8 mouse cellular contexts compared by ENCODE assay signal in genomic region chr3:95173256-95173949, GRCm38 (mm10). TPM values are rescaled to one million over a fixed set of nuclear protein-coding genes. Genes with fewer than 3 reads are reported as not detected.
DNase-seq lines count a peak whose midpoint lies in the region; ATAC-seq lines count a peak whose summit lies in the region.

No protein-coding gene starts in this region.

- no peak overlapping the region for H3K27ac ChIP-seq in heart, embryonic 14.5 days (replicated peaks in 1 of 2; ENCODE audit: control insufficient read depth in 1 of 2, insufficient read depth in 1 of 2, low read depth in 2 of 2, low read length in 2 of 2)
- H3K27ac ChIP-seq in kidney, embryonic 16.5 days (ENCODE audit: low read length), result no peak overlapping the region

- DNase-seq in right cerebral cortex, postnatal 4 days, result peak; percentile 58
- no peak for DNase-seq in right cerebral cortex, adult 2 months (ENCODE audit: low spot score in 2 of 2)
- peak; percentile 30 to 63 for DNase-seq in cerebellum, postnatal 14 days
- peak; percentile 81 for DNase-seq in testis, postnatal 10 days (ENCODE audit: low spot score)
- no peak for DNase-seq in frontal cortex, postnatal 14 days (ENCODE audit: low spot score in 2 of 2)

- 0 out of 2 replicates have a peak, but pooled peaks have one; percentile 10 for ATAC-seq in heart, embryonic 14.5 days (ENCODE audit: insufficient number of reproducible peaks, insufficient read depth, low FRiP score, low read depth)
- peak; percentile 59 for ATAC-seq in kidney, embryonic 16.5 days (ENCODE audit: low FRiP score, low TSS enrichment)

- H3K4me1 ChIP-seq in heart, embryonic 14.5 days (ENCODE audit: control insufficient read depth in 2 of 2, insufficient read depth in 2 of 2, low read length in 2 of 2), result peaks cover 0 to 16% of the 10 kb centered on the region in 2 experiments; a peak in 3 of 4 replicates
- peaks cover 13% of the 10 kb centered on the region; the same call in 1 of the 2 replicates for H3K4me1 ChIP-seq in kidney, embryonic 16.5 days (ENCODE audit: insufficient read depth, low read length)
- peaks cover 48% of the 10 kb centered on the region for H3K4me1 ChIP-seq in megakaryocyte, embryonic 14.5 days

- peak overlapping the region; percentile 60 for H3K9ac ChIP-seq in heart, embryonic 14.5 days (ENCODE audit: low read length)
- peak overlapping the region; percentile 64 for H3K9ac ChIP-seq in kidney, embryonic 16.5 days (replicated peaks; ENCODE audit: low read length)

- peak overlapping the region; percentile 31 to 41 for H3K4me3 ChIP-seq in heart, embryonic 14.5 days (ENCODE audit: control insufficient read depth in 1 of 2, insufficient read depth in 1 of 2, low read depth in 1 of 2, low read length in 2 of 2)
- peak overlapping the region; percentile 50 for H3K4me3 ChIP-seq in kidney, embryonic 16.5 days (ENCODE audit: low read length)
- H3K4me3 ChIP-seq in megakaryocyte, embryonic 14.5 days (replicated peaks), result peak overlapping the region; percentile 88

- no peaks in the 10 kb centered on the region for H3K9me3 ChIP-seq in heart, embryonic 14.5 days (ENCODE audit: control insufficient read depth, low read length)
- H3K9me3 ChIP-seq in kidney, embryonic 16.5 days (ENCODE audit: low read length), result no peaks in the 10 kb centered on the region
- peaks cover 7% of the 10 kb centered on the region; the same call in 1 of the 2 replicates for H3K9me3 ChIP-seq in megakaryocyte, embryonic 14.5 days

- peak overlapping the region; percentile 76 for H3K4me2 ChIP-seq in heart, embryonic 14.5 days (ENCODE audit: low read length)
- peak overlapping the region; percentile 76 for H3K4me2 ChIP-seq in kidney, embryonic 16.5 days (replicated peaks; ENCODE audit: low read depth, low read length)

- peaks cover 55% of the 10 kb centered on the region for H3K27me3 ChIP-seq in heart, embryonic 14.5 days (ENCODE audit: control insufficient read depth, insufficient read depth, low read length)
- peaks cover 25% of the 10 kb centered on the region for H3K27me3 ChIP-seq in kidney, embryonic 16.5 days (ENCODE audit: insufficient read depth, low read length)
- H3K27me3 ChIP-seq in megakaryocyte, embryonic 14.5 days (replicated peaks), result peaks cover 60% of the 10 kb centered on the region

- H3K36me3 ChIP-seq in heart, embryonic 14.5 days (ENCODE audit: control insufficient read depth, insufficient read depth, low read length), result peaks cover 24% of the 10 kb centered on the region
- peaks cover 27% of the 10 kb centered on the region for H3K36me3 ChIP-seq in kidney, embryonic 16.5 days (ENCODE audit: insufficient read depth, low read length)
- H3K36me3 ChIP-seq in megakaryocyte, embryonic 14.5 days (replicated peaks; ENCODE audit: low read length), result no peaks in the 10 kb centered on the region

- WGBS in heart, embryonic 14.5 days, result 2% methylated on average over 56 of the region's 58 CpGs
- WGBS in kidney, embryonic 16.5 days, result 3% methylated on average over 58 of the region's 58 CpGs

RNA-seq across cellular contexts. Expression of gene Sema6c, which starts 13.1 kb away (rescaled TPM):
- polyA plus RNA-seq in heart, embryonic 14.5 days (2014; fragmentation: Nextera tagmentation; extraction: Ambion mirVana), result 3.2 and 5.8 TPM in 2 replicates
- 3.0 and 3.1 TPM in 2 replicates for polyA plus RNA-seq in kidney, embryonic 16.5 days (2015; fragmentation: Nextera tagmentation; extraction: Ambion mirVana)
- 1.2 and 4.0 TPM in 2 replicates for polyA plus RNA-seq in megakaryocyte, embryonic 14.5 days (2012; ENCODE audit: insufficient read depth, low replicate concordance)

RNA-seq across cellular contexts. Expression of gene Tnfaip8l2, which starts 31.2 kb away (rescaled TPM):
- 2.6 and 3.3 TPM in 2 replicates for polyA plus RNA-seq in heart, embryonic 14.5 days (2014; fragmentation: Nextera tagmentation; extraction: Ambion mirVana)
- polyA plus RNA-seq in kidney, embryonic 16.5 days (2015; fragmentation: Nextera tagmentation; extraction: Ambion mirVana), result 2.9 and 4.2 TPM in 2 replicates
- polyA plus RNA-seq in megakaryocyte, embryonic 14.5 days (2012; ENCODE audit: insufficient read depth, low replicate concordance), result 34.2 TPM in 1 of 2 replicates, not detected in the other

RNA-seq across cellular contexts. Expression of gene Lysmd1, which starts 39.5 kb away (rescaled TPM):
- polyA plus RNA-seq in heart, embryonic 14.5 days (2014; fragmentation: Nextera tagmentation; extraction: Ambion mirVana), result 8.1 and 8.4 TPM in 2 replicates
- polyA plus RNA-seq in kidney, embryonic 16.5 days (2015; fragmentation: Nextera tagmentation; extraction: Ambion mirVana), result 15.3 and 17.3 TPM in 2 replicates
- 3.8 and 5.1 TPM in 2 replicates for polyA plus RNA-seq in megakaryocyte, embryonic 14.5 days (2012; ENCODE audit: insufficient read depth, low replicate concordance)

RNA-seq across cellular contexts. Expression of gene Scnm1, which starts 39.6 kb away (rescaled TPM):
- 58.5 and 58.7 TPM in 2 replicates for polyA plus RNA-seq in heart, embryonic 14.5 days (2014; fragmentation: Nextera tagmentation; extraction: Ambion mirVana)
- polyA plus RNA-seq in kidney, embryonic 16.5 days (2015; fragmentation: Nextera tagmentation; extraction: Ambion mirVana), result 71.6 and 79.0 TPM in 2 replicates
- 5.8 and 7.2 TPM in 2 replicates for polyA plus RNA-seq in megakaryocyte, embryonic 14.5 days (2012; ENCODE audit: insufficient read depth, low replicate concordance)

RNA-seq across cellular contexts. Expression of gene Gabpb2, which starts 44.3 kb away (rescaled TPM):
- 6.6 and 7.9 TPM in 2 replicates for polyA plus RNA-seq in heart, embryonic 14.5 days (2014; fragmentation: Nextera tagmentation; extraction: Ambion mirVana)
- 8.8 and 10.8 TPM in 2 replicates for polyA plus RNA-seq in kidney, embryonic 16.5 days (2015; fragmentation: Nextera tagmentation; extraction: Ambion mirVana)
- polyA plus RNA-seq in megakaryocyte, embryonic 14.5 days (2012; ENCODE audit: insufficient read depth, low replicate concordance), result 0.60 TPM in 1 of 2 replicates, not detected in the other

Comparison
In these comparisons a context has a peak if more than half of its experiments do, and no peak if none do; other contexts are left out.
1. DNase-seq: peak in right cerebral cortex, postnatal 4 days (single experiment), cerebellum, postnatal 14 days (2 of 2) and testis, postnatal 10 days (single experiment); none in right cerebral cortex, adult 2 months (0 of 2) and frontal cortex, postnatal 14 days (0 of 2).
2. H3K4me3 ChIP-seq: peak in every context shown above with its lines; median percentile 88 in megakaryocyte, embryonic 14.5 days; 50 in kidney, embryonic 16.5 days; 36 in heart, embryonic 14.5 days.